Mouse (Mus musculus): Measurements from ENCODE around the gene March6. TPM values are rescaled to one million over a fixed set of nuclear protein-coding genes. Genes with fewer than 3 reads are reported as not detected.

Gene March6
- polyA plus RNA-seq, 1 experiment = 42.2 TPM

- H3K4me3 ChIP-seq (ENCODE audit: insufficient read depth, low read length) = no peak overlapping the region
- TF ChIP-seq CTCF (IDR thresholded peaks at IDR 0.05; ENCODE audit: low read depth, low read length) (no peak), POLR2A (IDR thresholded peaks at IDR 0.05; ENCODE audit: borderline replicate concordance, low read depth, low read length) (no peak)
- 0 out of 2 replicates have a peak overlapping the region, but pooled peaks have one; percentile 15 for H3K27ac ChIP-seq (ENCODE audit: insufficient read depth, low read depth, low read length)
- peaks cover 29% of the 10 kb centered on the region for H3K4me1 ChIP-seq (ENCODE audit: control insufficient read depth, insufficient read depth, low read length)
Measured at GRCm38 (mm10) chr15:31465806-31466205, 65.0 kb downstream of the March6 start.

GRCm38 (mm10) chr15:31460571-31460970, 70.3 kb downstream of the March6 start:
- Histone ChIP-seq H3K27ac (ENCODE audit: insufficient read depth, low read depth, low read length) (no peak overlapping the region), H3K4me3 (ENCODE audit: insufficient read depth, low read length) (no peak overlapping the region), H3K4me1 (ENCODE audit: control insufficient read depth, insufficient read depth, low read length) (peaks cover 7% of the 10 kb centered on the region)
- TF ChIP-seq POLR2A (IDR thresholded peaks at IDR 0.05; ENCODE audit: borderline replicate concordance, low read depth, low read length) (no peak), CTCF (IDR thresholded peaks at IDR 0.05; ENCODE audit: low read depth, low read length) (no peak)

GRCm38 (mm10) chr15:31458081-31458480, 72.8 kb downstream of the March6 start:
- H3K4me3 ChIP-seq (ENCODE audit: insufficient read depth, low read length) = no peak overlapping the region
- H3K4me1 ChIP-seq (ENCODE audit: control insufficient read depth, insufficient read depth, low read length) = peaks cover 3% of the 10 kb centered on the region; the same call in 1 of the 2 replicates
- TF ChIP-seq POLR2A (IDR thresholded peaks at IDR 0.05; ENCODE audit: borderline replicate concordance, low read depth, low read length) (no peak), CTCF (IDR thresholded peaks at IDR 0.05; ENCODE audit: low read depth, low read length) (no peak)
- H3K27ac ChIP-seq (ENCODE audit: insufficient read depth, low read depth, low read length) = no peak overlapping the region

- no peak for TF ChIP-seq CTCF (IDR thresholded peaks at IDR 0.05; ENCODE audit: low read depth, low read length)
- no peak for TF ChIP-seq POLR2A (IDR thresholded peaks at IDR 0.05; ENCODE audit: borderline replicate concordance, low read depth, low read length)
- peaks cover 10% of the 10 kb centered on the region for H3K4me1 ChIP-seq (ENCODE audit: control insufficient read depth, insufficient read depth, low read length)
- no peak overlapping the region for H3K4me3 ChIP-seq (ENCODE audit: insufficient read depth, low read length)
- no peak overlapping the region for H3K27ac ChIP-seq (ENCODE audit: insufficient read depth, low read depth, low read length)
Measured at GRCm38 (mm10) chr15:31456381-31456780, 74.5 kb downstream of the March6 start.

- no peak overlapping the region for H3K4me3 ChIP-seq (ENCODE audit: insufficient read depth, low read length)
- H3K4me1 ChIP-seq (ENCODE audit: control insufficient read depth, insufficient read depth, low read length) = peaks cover 9% of the 10 kb centered on the region
- TF ChIP-seq CTCF (IDR thresholded peaks at IDR 0.05; ENCODE audit: low read depth, low read length) (no peak), POLR2A (IDR thresholded peaks at IDR 0.05; ENCODE audit: borderline replicate concordance, low read depth, low read length) (no peak)
- no peak overlapping the region for H3K27ac ChIP-seq (ENCODE audit: insufficient read depth, low read depth, low read length)
Measured at GRCm38 (mm10) chr15:31454861-31455295, 76.0 kb downstream of the March6 start.

GRCm38 (mm10) chr15:31454096-31454860, 76.6 kb downstream of the March6 start:
- no peak for TF ChIP-seq POLR2A (IDR thresholded peaks at IDR 0.05; ENCODE audit: borderline replicate concordance, low read depth, low read length)
- no peak for TF ChIP-seq CTCF (IDR thresholded peaks at IDR 0.05; ENCODE audit: low read depth, low read length)
- H3K4me1 ChIP-seq (ENCODE audit: control insufficient read depth, insufficient read depth, low read length) = peaks cover 15% of the 10 kb centered on the region
- H3K27ac ChIP-seq (ENCODE audit: insufficient read depth, low read depth, low read length) = peak overlapping the region; percentile 87; the same call in 1 of the 2 replicates
- H3K4me3 ChIP-seq (ENCODE audit: insufficient read depth, low read length) = no peak overlapping the region

- peaks cover 22% of the 10 kb centered on the region for H3K4me1 ChIP-seq (ENCODE audit: control insufficient read depth, insufficient read depth, low read length)
- peak within 1 kb of the TSS; percentile 87 for H3K27ac ChIP-seq (ENCODE audit: insufficient read depth, low read depth, low read length)
- TF ChIP-seq POLR2A (IDR thresholded peaks at IDR 0.05; ENCODE audit: borderline replicate concordance, low read depth, low read length) = no peak
- no peak for TF ChIP-seq CTCF (IDR thresholded peaks at IDR 0.05; ENCODE audit: low read depth, low read length)
- peak within 1 kb of the TSS; percentile 98 for H3K4me3 ChIP-seq (ENCODE audit: insufficient read depth, low read length)
Measured at GRCm38 (mm10) chr15:31453098-31453916, 77.5 kb downstream of the March6 start, which contains the start of gene Ropn1l. Ropn1l (minus strand) TSS chr15:31453737.

GRCm38 (mm10) chr15:31452336-31453097, 78.3 kb downstream of the March6 start:
- H3K4me1 ChIP-seq (ENCODE audit: control insufficient read depth, insufficient read depth, low read length) = peaks cover 22% of the 10 kb centered on the region
- TF ChIP-seq POLR2A (IDR thresholded peaks at IDR 0.05; ENCODE audit: borderline replicate concordance, low read depth, low read length) (no peak), CTCF (IDR thresholded peaks at IDR 0.05; ENCODE audit: low read depth, low read length) (no peak)
- peak overlapping the region; percentile 83 for H3K27ac ChIP-seq (ENCODE audit: insufficient read depth, low read depth, low read length)
- peak overlapping the region; percentile 98 for H3K4me3 ChIP-seq (ENCODE audit: insufficient read depth, low read length)

- Histone ChIP-seq H3K27ac (ENCODE audit: insufficient read depth, low read depth, low read length) (no peak overlapping the region), H3K4me1 (ENCODE audit: control insufficient read depth, insufficient read depth, low read length) (peaks cover 22% of the 10 kb centered on the region), H3K4me3 (ENCODE audit: insufficient read depth, low read length) (no peak overlapping the region)
- TF ChIP-seq POLR2A (IDR thresholded peaks at IDR 0.05; ENCODE audit: borderline replicate concordance, low read depth, low read length) (no peak), CTCF (IDR thresholded peaks at IDR 0.05; ENCODE audit: low read depth, low read length) (no peak)
Measured at GRCm38 (mm10) chr15:31449772-31450171, 81.1 kb downstream of the March6 start.
